Mouse (Mus musculus) CD4-positive, CD25-positive, alpha-beta regulatory T cell, adult 4 months (primary cell): ENCODE results near the gene Zbtb46. TPM values are rescaled to one million over a fixed set of nuclear protein-coding genes. Genes with fewer than 3 reads are reported as not detected.

Experiments used
- ATAC-seq: one replicate; pipeline ENCODE4 v1.8.0; 2017
- polyA plus RNA-seq, 2 experiments: library from polyadenylated mRNA; unstranded; fragments of 100-300 nt; shearing (Covaris generic); gene quantifications; one replicate each; pipeline ENCODE4 v1.2.1; 2017

Gene Zbtb46
- polyA plus RNA-seq, 2 experiments from 2014 or later = 3.4 to 4.3 TPM

- ATAC-seq = no peak
These were observed 102.4 kb downstream of the Zbtb46 start for GRCm38 (mm10) chr2:181356780-181357179.

GRCm38 (mm10) chr2:181342766-181343165, 116.5 kb downstream of the Zbtb46 start:
- no peak for ATAC-seq

- ATAC-seq = no peak
These were observed 118.8 kb downstream of the Zbtb46 start for GRCm38 (mm10) chr2:181340426-181340825.

Other genes starting within 250 kb of the Zbtb46 start
- under 1 TPM; 0.42 to 0.70 TPM for gene Srms, start 246.2 kb downstream of the Zbtb46 start, polyA plus RNA-seq
- gene Fndc11, start 239.4 kb downstream of the Zbtb46 start, polyA plus RNA-seq = 1 to 10 TPM in 1 of 2 experiments, not detected in 1; 1.3 TPM
- 10 to 100 TPM; 19.7 to 25.9 TPM for gene Helz2, start 217.4 kb downstream of the Zbtb46 start, polyA plus RNA-seq
- 1 to 10 TPM; 9.5 to 9.7 TPM for gene Gmeb2, start 171.4 kb downstream of the Zbtb46 start, polyA plus RNA-seq
- gene Stmn3, start 144.9 kb downstream of the Zbtb46 start, polyA plus RNA-seq = not detected
- 10 to 100 TPM; 42.4 to 44.3 TPM for gene Rtel1, start 139.7 kb downstream of the Zbtb46 start, polyA plus RNA-seq
- 10 to 100 TPM; 16.4 to 23.4 TPM for gene Zgpat, start 94.5 kb downstream of the Zbtb46 start, polyA plus RNA-seq
- 10 to 100 TPM; 67.6 to 76.2 TPM for gene Arfrp1, start 94.0 kb downstream of the Zbtb46 start, polyA plus RNA-seq
- gene Lime1, start 79.3 kb downstream of the Zbtb46 start, polyA plus RNA-seq = 100 to 1,000 TPM; 302 to 371 TPM
- gene Abhd16b, start 33.8 kb upstream of the Zbtb46 start, polyA plus RNA-seq = not detected
- 100 to 1,000 TPM; 108 to 109 TPM for gene Tpd52l2, start 37.7 kb upstream of the Zbtb46 start, polyA plus RNA-seq
- 10 to 100 TPM; 39.4 to 46.7 TPM for gene Dnajc5, start 61.1 kb upstream of the Zbtb46 start, polyA plus RNA-seq
- 100 to 1,000 TPM; 178 to 280 TPM for gene Uckl1, start 125.5 kb upstream of the Zbtb46 start, polyA plus RNA-seq
- 100 to 1,000 TPM in 1 of 2 experiments, 10 to 100 TPM in 1; 86.8 to 115 TPM for gene Prpf6, start 132.4 kb upstream of the Zbtb46 start, polyA plus RNA-seq
- gene Zfp512b, start 133.4 kb upstream of the Zbtb46 start, polyA plus RNA-seq = 10 to 100 TPM; 19.0 to 45.0 TPM
- gene Samd10, start 139.8 kb upstream of the Zbtb46 start, polyA plus RNA-seq = 1 to 10 TPM; 5.9 to 7.1 TPM
- not detected for gene Gm29797, start 197.6 kb upstream of the Zbtb46 start, polyA plus RNA-seq
- not detected for gene Sox18, start 212.2 kb upstream of the Zbtb46 start, polyA plus RNA-seq
- gene Tcea2, start 220.9 kb upstream of the Zbtb46 start, polyA plus RNA-seq = 10 to 100 TPM; 14.3 to 16.0 TPM
- 100 to 1,000 TPM; 174 to 198 TPM for gene Rgs19, start 234.6 kb upstream of the Zbtb46 start, polyA plus RNA-seq
- gene Lkaaear1, start 239.0 kb upstream of the Zbtb46 start, polyA plus RNA-seq = not detected